Mouse (Mus musculus): Measurements from ENCODE around the gene Mtss1l.
"Not testable (repeated sequence)": the region's sequence is repeated elsewhere in the genome, so short reads cannot be mapped to it uniquely, and the experiment has no call there.

Gene Mtss1l

GRCm38 (mm10) chr8:110779924-110780718 is 58.8 kb downstream of the Mtss1l start:
- DNase-seq (ENCODE audit: low read depth), result no peak

DNA sequence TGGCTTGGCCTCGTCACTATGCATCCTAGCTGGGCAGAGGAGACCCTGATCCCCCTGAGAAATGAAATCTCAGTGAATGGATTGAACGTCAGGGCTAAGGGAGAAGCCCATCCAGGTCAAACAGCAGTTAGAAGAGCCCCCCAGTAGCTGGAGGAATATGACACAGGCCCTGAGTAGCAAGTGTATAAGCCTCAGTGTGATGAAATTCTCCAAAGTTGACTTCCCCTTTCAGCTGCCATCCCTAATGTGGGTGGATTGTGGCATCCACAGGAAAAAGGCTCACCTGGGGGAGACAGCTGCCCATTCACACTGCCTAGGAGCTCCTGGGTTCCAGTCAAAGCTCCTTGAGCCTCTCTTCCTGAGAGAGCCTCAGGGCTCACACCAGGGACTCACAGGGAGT is 64.1 kb downstream of the Mtss1l start:
- no peak for DNase-seq (ENCODE audit: low read depth)

- not testable (repeated sequence) for DNase-seq (ENCODE audit: low read depth)
These were observed 65.2 kb downstream of the Mtss1l start for GRCm38 (mm10) chr8:110786501-110786900.

GRCm38 (mm10) chr8:110786934-110787333 is 65.7 kb downstream of the Mtss1l start:
- no peak for DNase-seq (ENCODE audit: low read depth)

DNA sequence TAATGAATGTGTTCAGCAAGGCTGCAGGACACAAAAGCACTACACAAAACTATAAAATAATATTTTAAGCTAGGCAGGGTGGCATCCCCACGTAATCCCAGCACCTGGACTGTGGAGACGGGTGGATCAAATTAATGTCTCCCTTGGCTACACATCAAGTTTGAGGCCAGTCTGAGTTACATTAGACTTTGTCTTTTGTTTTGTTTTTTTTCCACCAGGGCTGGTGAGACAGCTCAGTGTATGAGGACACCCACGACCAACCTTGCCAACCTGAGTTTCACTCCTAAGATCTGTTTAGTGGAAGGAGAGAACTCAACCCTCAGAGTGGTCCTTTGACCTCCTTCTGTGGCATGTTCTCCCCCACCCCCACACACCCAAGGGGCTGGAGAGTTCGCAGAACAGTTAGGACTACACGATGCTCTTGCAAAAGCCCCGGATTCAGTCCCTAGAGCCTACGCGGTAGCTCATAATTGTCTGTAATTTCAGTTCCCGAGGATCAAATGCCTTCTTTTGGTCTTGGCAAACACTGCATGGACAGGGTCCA is 66.2 kb downstream of the Mtss1l start:
- DNase-seq (ENCODE audit: low read depth), result no peak

DNA sequence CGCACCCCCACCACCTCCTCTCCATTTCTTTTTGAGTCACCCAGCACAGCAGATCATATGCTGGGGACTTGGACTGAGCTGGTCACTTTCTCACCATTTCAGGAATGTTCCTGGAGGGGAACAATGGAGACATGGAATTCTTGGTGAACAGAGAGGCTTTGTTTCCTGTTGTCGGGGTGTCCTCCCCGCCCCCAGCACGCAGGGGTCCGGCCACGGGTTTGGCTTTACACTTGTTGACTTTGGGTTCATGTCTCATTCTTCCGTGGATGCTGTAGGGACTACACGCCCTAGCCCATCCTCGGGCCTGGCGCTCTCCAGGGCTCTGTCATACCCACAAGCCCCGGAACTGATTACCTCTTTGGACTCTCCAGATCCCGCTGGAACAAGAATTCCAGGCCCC is 67.7 kb downstream of the Mtss1l start:
- no peak for DNase-seq (ENCODE audit: low read depth)

- no peak for DNase-seq (ENCODE audit: low read depth)
These were observed 68.3 kb downstream of the Mtss1l start for GRCm38 (mm10) chr8:110789571-110789970.

DNA sequence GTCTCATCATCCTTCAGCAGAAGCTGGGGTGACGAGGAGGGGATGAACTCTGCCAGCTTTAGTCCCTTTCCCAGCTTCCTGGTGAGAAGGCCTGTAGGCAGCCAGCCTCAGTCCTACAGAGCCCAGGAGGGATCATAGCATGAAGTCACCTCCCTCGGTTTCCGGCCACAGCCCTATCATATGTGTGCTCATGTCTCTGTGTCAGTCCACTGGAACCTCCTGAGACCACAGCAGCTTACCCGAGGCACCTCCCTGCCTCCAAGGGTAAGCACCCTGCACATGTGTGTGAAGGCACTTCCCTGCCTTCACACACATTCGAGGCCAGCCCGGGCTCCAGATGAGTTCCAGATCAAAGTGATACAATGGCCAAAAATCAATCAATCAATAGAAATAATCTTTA is 69.0 kb downstream of the Mtss1l start:
- DNase-seq (ENCODE audit: low read depth), result no peak
